ENCODE assay signal across 26 mouse cellular contexts in genomic region chr1:80755296-80756059, GRCm38 (mm10). TPM values are rescaled to one million over a fixed set of nuclear protein-coding genes. Genes with fewer than 3 reads are reported as not detected.
DNase-seq lines count a peak whose midpoint lies in the region; ATAC-seq and TF ChIP-seq lines count a peak whose summit lies in the region.
"Had no signal": no experiment of that assay in that cellular context is flagged by ENCODE, and none has a peak within 500 bp of the region (broad histone marks: within the 10 kb centered on the region; RNA-seq: fewer than 3 reads in every experiment).

No protein-coding gene starts in this region.

- H3K4me3 ChIP-seq in layer of hippocampus, adult 2 months, result peak overlapping the region; percentile 32
- peak overlapping the region in 1 of 3 experiments; percentile 14 for H3K4me3 ChIP-seq in CH12.LX (replicated peaks in 1 of 3; ENCODE audit: low read depth in 2 of 3, low read length in 2 of 3, poor library complexity in 1 of 3)
- no peak overlapping the region for H3K4me3 ChIP-seq in intestine, postnatal 0 days (ENCODE audit: low read depth, low read length)
- H3K4me3 ChIP-seq: embryonic facial prominence, embryonic 15.5 days; heart, embryonic 13.5 days; limb, embryonic 12.5 days; megakaryocyte, embryonic 14.5 days; myocyte; neural tube, embryonic 15.5 days had no signal

- no peak for ATAC-seq in intestine, postnatal 0 days
- no peak for ATAC-seq in megakaryocyte-erythroid progenitor cell, adult 5-6 weeks (replicated peaks; ENCODE audit: low FRiP score, low TSS enrichment, poor library complexity, severe bottlenecking)
- ATAC-seq: forebrain, embryonic 14.5 days; liver, postnatal 0 days had no signal

- in situ Hi-C loops in CH12.LX (cut with MboI; ENCODE audit: low pct_ligation_motif_present, low pct_unique_long_range_greater_than_20kb, low sequenced_read_pairs), result no loop called here

- DNase-seq in layer of hippocampus, adult 2 months (ENCODE audit: low spot score in 2 of 2), result no peak
- no peak for DNase-seq in layer of hippocampus, adult 9-11 months
- peak; percentile 40 for DNase-seq in CH12.LX (ENCODE audit: extremely low read depth)
- DNase-seq in induced T-regulatory cell, adult 2 months (ENCODE audit: low read depth), result peak; percentile 83
- peak; percentile 57 to 71 for DNase-seq in natural killer cell, adult 2 months (ENCODE audit: low spot score in 2 of 2)
- DNase-seq in kidney, postnatal 4 days, result no peak
- DNase-seq: adrenal gland, adult 2 months; cerebellum, adult 18-20 months; heart, adult 18-20 months; kidney, adult 2 months; layer of hippocampus, postnatal 36 days; liver, postnatal 0 days; lung, postnatal 14 days; midbrain, embryonic 14.5 days; thymus, postnatal 4 days had no signal

- no peaks in the 10 kb centered on the region for H3K27me3 ChIP-seq in CH12.LX (replicated peaks)
- peaks cover 20% of the 10 kb centered on the region; the same call in 1 of the 2 replicates for H3K27me3 ChIP-seq in intestine, postnatal 0 days (replicated peaks; ENCODE audit: control insufficient read depth, insufficient read depth, low read length)

- peaks cover 11 to 48% of the 10 kb centered on the region in 2 experiments for H3K4me1 ChIP-seq in CH12.LX (ENCODE audit: control insufficient read depth in 1 of 2, insufficient read depth in 2 of 2)
- H3K4me1 ChIP-seq in intestine, postnatal 0 days (replicated peaks; ENCODE audit: control insufficient read depth, insufficient read depth, low read length), result no peaks in the 10 kb centered on the region

- peaks cover 4 to 34% of the 10 kb centered on the region in 2 experiments for H3K36me3 ChIP-seq in CH12.LX (replicated peaks in 1 of 2; ENCODE audit: control insufficient read depth in 1 of 2, insufficient read depth in 1 of 2, low read length in 1 of 2)
- H3K36me3 ChIP-seq in intestine, postnatal 0 days (ENCODE audit: control insufficient read depth, insufficient read depth), result no peaks in the 10 kb centered on the region
- H3K36me3 ChIP-seq: embryonic facial prominence, embryonic 15.5 days; heart, embryonic 13.5 days; limb, embryonic 12.5 days; neural tube, embryonic 15.5 days had no signal

- peak overlapping the region; percentile 13; the same call in 1 of the 2 replicates for H3K9ac ChIP-seq in CH12.LX (ENCODE audit: insufficient read depth, low read depth)
- no peak overlapping the region for H3K9ac ChIP-seq in intestine, postnatal 0 days (ENCODE audit: low read depth, low read length)
- H3K9ac ChIP-seq: embryonic facial prominence, embryonic 15.5 days; heart, embryonic 13.5 days; limb, embryonic 12.5 days; liver, postnatal 0 days; neural tube, embryonic 15.5 days had no signal

- dilution Hi-C loops in CH12.LX (cut with MboI; ENCODE audit: extremely low pct_ligation_motif_present, extremely low pct_unique_long_range_greater_than_20kb, low sequenced_read_pairs), result no loop called here

- no peak for TF ChIP-seq CTCF in layer of hippocampus, adult 2 months (conservative IDR thresholded peaks at IDR 0.05)
- TF ChIP-seq CTCF in CH12.LX (conservative IDR thresholded peaks at IDR 0.05 in 1 of 2, IDR thresholded peaks at IDR 0.05 in 1 of 2; ENCODE audit: low read depth in 2 of 2, low read length in 2 of 2), result no peak
- TF ChIP-seq CTCF in intestine, postnatal 0 days (IDR thresholded peaks at IDR 0.05; ENCODE audit: low read depth), result no peak

- TF ChIP-seq POLR2A in CH12.LX (IDR thresholded peaks at IDR 0.05; ENCODE audit: low read depth, low read length), result no peak

- H3K4me2 ChIP-seq in CH12.LX (ENCODE audit: insufficient read depth, low read depth, poor library complexity, severe bottlenecking), result peak overlapping the region; percentile 99
- no peak overlapping the region for H3K4me2 ChIP-seq in intestine, postnatal 0 days (replicated peaks; ENCODE audit: low read depth)
- H3K4me2 ChIP-seq: embryonic facial prominence, embryonic 15.5 days; heart, embryonic 13.5 days; limb, embryonic 12.5 days; liver, embryonic 11.5 days had no signal

- H3K79me2 ChIP-seq in CH12.LX (replicated peaks; ENCODE audit: control insufficient read depth, extremely low read depth, insufficient read depth, poor library complexity, severe bottlenecking), result peaks cover 56% of the 10 kb centered on the region

- peak overlapping the region; percentile 39; the same call in 1 of the 2 replicates for H3K27ac ChIP-seq in layer of hippocampus, adult 2 months
- H3K27ac ChIP-seq in CH12.LX (ENCODE audit: insufficient read depth, low read depth), result no peak overlapping the region
- H3K27ac ChIP-seq in intestine, postnatal 0 days (ENCODE audit: low read depth, low read length), result no peak overlapping the region
- H3K27ac ChIP-seq: embryonic facial prominence, embryonic 15.5 days; heart, embryonic 13.5 days; kidney, postnatal 0 days; limb, embryonic 12.5 days; neural tube, embryonic 15.5 days had no signal

- peaks cover 12% of the 10 kb centered on the region for H3K9me3 ChIP-seq in CH12.LX (replicated peaks; ENCODE audit: low read length)
- H3K9me3 ChIP-seq in intestine, postnatal 0 days (ENCODE audit: control insufficient read depth), result no peaks in the 10 kb centered on the region
- H3K9me3 ChIP-seq: embryonic facial prominence, embryonic 15.5 days; limb, embryonic 12.5 days had no signal

- no peak for TF ChIP-seq RAD21 in CH12.LX (IDR thresholded peaks at IDR 0.05; ENCODE audit: low read depth, low read length)

- 78% methylated on average over 7 of the region's 7 CpGs for WGBS in intestine, postnatal 0 days

- TF ChIP-seq EP300 in CH12.LX (IDR thresholded peaks at IDR 0.05; ENCODE audit: low read length), result no peak

TF ChIP-seq in CH12.LX, 34 proteins besides CTCF, POLR2A, EP300 and RAD21:
- TF ChIP-seq ETS1 (conservative IDR thresholded peaks at IDR 0.05; ENCODE audit: low read depth, low read length) (no peak), JUND (conservative IDR thresholded peaks at IDR 0.05; ENCODE audit: low read depth, low read length) (0 out of 2 replicates have a peak, but pooled peaks have one; percentile 28), TBP (conservative IDR thresholded peaks at IDR 0.05; ENCODE audit: low read depth, low read length) (no peak)

RNA-seq across cellular contexts. Expression of gene Dock10, which starts 2.8 kb away (rescaled TPM):
- 100 to 1,000 TPM in 1 of 2 experiments, 10 to 100 TPM in 1; 98.7 to 103 TPM for total RNA-seq in layer of hippocampus, adult 2 months (2021)
- total RNA-seq in CH12.LX (2012; rRNA removed), result 41.4 and 44.7 TPM in 2 replicates
- total RNA-seq in CH12.LX (2014; rRNA removed), result 62.2 and 74.4 TPM in 2 replicates
- polyA plus RNA-seq in CH12.LX (2012; ENCODE audit: insufficient read length, low read depth), result 66.2 and 77.2 TPM in 2 replicates
- 2.1 and 2.5 TPM in 2 replicates for polyA plus RNA-seq in intestine, postnatal 0 days (2015; fragmentation: Nextera tagmentation; extraction: Ambion mirVana)
- total RNA-seq in megakaryocyte-erythroid progenitor cell, adult 5-6 weeks (2014; fragmentation: Nextera tagmentation), result 80.7 and 87.3 TPM in 2 replicates
- total RNA-seq in megakaryocyte-erythroid progenitor cell, adult 5-6 weeks (2017), result 60.1 and 74.3 TPM in 2 replicates

Comparison
In these comparisons a context has a peak if more than half of its experiments do, and no peak if none do; other contexts are left out.
1. DNase-seq: peak in CH12.LX (single experiment), induced T-regulatory cell, adult 2 months (single experiment) and natural killer cell, adult 2 months (2 of 2); none in layer of hippocampus, adult 2 months (0 of 2), layer of hippocampus, adult 9-11 months (single experiment) and kidney, postnatal 4 days (0 of 2).